Mouse (Mus musculus) stomach, postnatal 0 days (tissue): Measurements from ENCODE around the gene Thegl. TPM values are rescaled to one million over a fixed set of nuclear protein-coding genes. Genes with fewer than 3 reads are reported as not detected.

Experiments used
- ATAC-seq: fragments of 200-750 bp; cut with Nextera tagmentation; 2 replicates; pipeline ENCODE4 v1.8.0; 2017; ENCODE audit not compliant: low FRiP score, low TSS enrichment
- DNase-seq: peaks from one replicate; pipeline ENCODE4 v3.0.0-alpha.2; 2016; ENCODE audit warnings: low spot score
- H3K27ac ChIP-seq: fragments of 300-500 bp; sonication (generic); replicated peaks from 2 replicates; pipeline ENCODE4 v1.5.1; 2014; ENCODE audit warnings: mild to moderate bottlenecking, control low read depth
- H3K27me3 ChIP-seq: fragments of 300-500 bp; sonication (generic); 2 replicates; pipeline ENCODE4 v1.6.1; 2014; ENCODE audit warnings: low read length; ENCODE audit not compliant: control insufficient read depth, insufficient read depth
- H3K36me3 ChIP-seq: fragments of 300-500 bp; sonication (generic); 2 replicates; pipeline ENCODE4 v1.6.1; 2014; ENCODE audit warnings: low read length, mixed read lengths; ENCODE audit not compliant: control insufficient read depth, insufficient read depth
- H3K4me1 ChIP-seq: fragments of 300-500 bp; sonication (generic); replicated peaks from 2 replicates; pipeline ENCODE4 v1.6.1; 2014; ENCODE audit warnings: antibody characterized with exemption; ENCODE audit not compliant: control insufficient read depth, insufficient read depth
- H3K4me2 ChIP-seq: fragments of 300-500 bp; sonication (generic); replicated peaks from 2 replicates; pipeline ENCODE4 v1.6.1; 2014; ENCODE audit warnings: low read depth, mild to moderate bottlenecking, control low read depth, moderate library complexity
- H3K4me3 ChIP-seq: fragments of 300-500 bp; sonication (generic); 2 replicates; pipeline ENCODE4 v1.5.1; 2014; ENCODE audit warnings: low read depth, low read length, control low read depth
- H3K9ac ChIP-seq: fragments of 300-500 bp; sonication (generic); 2 replicates; pipeline ENCODE4 v1.6.1; 2014; ENCODE audit warnings: mild to moderate bottlenecking, low read length, control low read depth, mixed read lengths
- H3K9me3 ChIP-seq: fragments of 300-500 bp; sonication (generic); 2 replicates; pipeline ENCODE4 v1.6.1; 2016; ENCODE audit warnings: low read length; ENCODE audit not compliant: control insufficient read depth
- CTCF ChIP-seq: IDR thresholded peaks from 2 replicates; pipeline ENCODE4 v1.5.1; 2016; ENCODE audit warnings: antibody characterized with exemption, low read depth, mild to moderate bottlenecking, moderate library complexity
- EP300 ChIP-seq: optimal IDR thresholded peaks from 2 replicates; pipeline ENCODE3; 2016; ENCODE audit warnings: antibody characterized with exemption
- WGBS: fragments of 180-500 bp; shearing (Covaris S2); extraction: QIAGEN DNeasy Blood & Tissue Kit; methylation state at CpG from one replicate; pipeline ENCODE4 v1.1.7; 2014; 5-methylcytosine and 5-hydroxymethylcytosine counted together
- polyA plus RNA-seq: library from polyadenylated mRNA; unstranded; fragments of >200 nt; fragmentation: Nextera tagmentation; extraction: Ambion mirVana; gene quantifications from 2 replicates; pipeline ENCODE4 v1.2.1, GENCODE M21; 2015

Gene Thegl
- polyA plus RNA-seq, 1 experiment from 2014 or later = 0.08 TPM

DNA sequence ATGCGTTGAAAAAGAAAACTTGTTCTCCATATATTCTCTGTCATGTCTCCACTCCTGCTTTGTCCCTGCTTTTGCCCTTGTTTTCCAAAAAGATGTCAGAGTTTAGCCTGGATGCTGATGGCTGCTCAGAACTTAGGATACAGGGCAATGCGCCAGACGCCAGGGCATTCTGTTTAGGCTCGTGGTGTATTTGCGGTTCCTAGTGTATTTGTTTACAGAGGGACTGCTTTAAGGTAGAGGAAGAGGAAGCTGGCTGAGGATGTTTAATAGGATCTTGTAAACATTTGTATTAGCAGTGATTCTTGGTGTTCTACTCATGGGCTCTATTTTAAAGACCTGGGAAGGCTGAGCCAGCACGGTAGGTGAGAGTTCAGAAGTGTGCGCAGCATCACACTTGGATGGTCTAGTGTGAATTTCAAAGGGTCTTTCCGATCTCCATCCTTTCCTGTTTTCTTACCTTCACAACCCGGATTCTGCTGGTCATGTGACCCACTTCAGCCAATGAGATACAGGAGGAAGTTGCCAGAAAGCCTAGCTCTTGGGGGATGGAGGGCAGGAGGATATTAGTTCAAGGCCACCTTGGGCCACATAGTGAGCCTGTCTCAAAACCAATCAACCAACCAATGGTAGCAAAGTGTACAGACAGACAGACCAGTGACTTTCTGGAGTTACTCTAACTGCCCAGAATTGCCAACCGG lies 70.1 kb downstream of the Thegl start:
- H3K4me2 ChIP-seq = no peak overlapping the region
- no peak overlapping the region for H3K27ac ChIP-seq
- no peak for DNase-seq
- no peak for ATAC-seq
- no peaks in the 10 kb centered on the region for H3K36me3 ChIP-seq
- no peaks in the 10 kb centered on the region for H3K4me1 ChIP-seq
- no peaks in the 10 kb centered on the region for H3K9me3 ChIP-seq
- TF ChIP-seq EP300 (no peak), CTCF (no peak)
- WGBS = 62% methylated on average over 10 of the region's 10 CpGs
- H3K9ac ChIP-seq = no peak overlapping the region
- no peak overlapping the region for H3K4me3 ChIP-seq
- H3K27me3 ChIP-seq = no peaks in the 10 kb centered on the region

DNA sequence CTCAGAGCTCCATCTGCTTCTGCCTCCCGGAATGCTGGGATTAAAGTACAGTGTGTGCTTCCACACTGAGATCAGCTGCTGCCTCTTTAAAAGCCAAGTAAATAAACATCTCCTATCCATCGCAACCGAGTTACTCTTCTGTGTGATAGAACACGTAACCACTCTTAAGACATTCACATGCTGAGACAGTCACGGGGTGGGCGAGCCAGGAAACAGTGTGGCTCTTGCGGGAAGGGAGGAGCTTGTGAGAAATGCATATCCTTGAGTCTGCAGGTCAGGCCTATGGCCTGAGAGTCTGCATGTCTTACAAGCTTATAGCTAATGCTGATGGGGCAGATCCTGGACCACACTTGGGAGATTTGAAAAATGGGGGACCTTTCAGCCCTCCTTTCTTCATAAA lies 70.7 kb downstream of the Thegl start:
- Histone ChIP-seq H3K36me3 (no peaks in the 10 kb centered on the region), H3K4me3 (no peak overlapping the region), H3K27ac (no peak overlapping the region), H3K9me3 (no peaks in the 10 kb centered on the region), H3K4me1 (no peaks in the 10 kb centered on the region), H3K4me2 (no peak overlapping the region), H3K9ac (no peak overlapping the region), H3K27me3 (no peaks in the 10 kb centered on the region)
- DNase-seq (no peak), ATAC-seq (no peak)
- WGBS = 69% methylated on average over 7 of the region's 7 CpGs
- no peak for TF ChIP-seq EP300
- TF ChIP-seq CTCF = no peak

DNA sequence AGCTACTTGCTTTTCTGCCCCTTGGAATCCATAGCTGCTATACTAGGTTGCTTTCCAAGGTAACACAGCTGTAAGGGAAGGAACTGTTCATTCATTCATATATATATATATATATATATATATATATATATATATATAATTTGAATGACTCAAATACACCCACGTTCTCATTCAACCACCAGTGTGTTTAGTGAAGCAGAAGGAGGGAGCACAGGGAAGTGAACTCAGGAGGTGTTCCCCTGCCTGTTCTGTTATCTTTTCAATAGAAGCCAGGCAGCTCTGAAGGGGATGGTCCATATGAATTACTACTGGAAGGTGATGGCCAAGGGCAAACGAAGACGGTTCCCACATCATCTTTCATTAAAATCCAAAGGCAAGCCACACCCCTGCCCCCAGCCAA lies 71.3 kb downstream of the Thegl start:
- no peaks in the 10 kb centered on the region for H3K36me3 ChIP-seq
- ATAC-seq (no peak), DNase-seq (no peak)
- no peak overlapping the region for H3K4me2 ChIP-seq
- WGBS = 81% methylated on average over 3 of the region's 3 CpGs
- H3K27ac ChIP-seq = no peak overlapping the region
- TF ChIP-seq EP300 = no peak
- no peak for TF ChIP-seq CTCF
- H3K9ac ChIP-seq = no peak overlapping the region
- H3K27me3 ChIP-seq = no peaks in the 10 kb centered on the region
- H3K4me1 ChIP-seq = no peaks in the 10 kb centered on the region
- H3K9me3 ChIP-seq = no peaks in the 10 kb centered on the region
- no peak overlapping the region for H3K4me3 ChIP-seq

DNA sequence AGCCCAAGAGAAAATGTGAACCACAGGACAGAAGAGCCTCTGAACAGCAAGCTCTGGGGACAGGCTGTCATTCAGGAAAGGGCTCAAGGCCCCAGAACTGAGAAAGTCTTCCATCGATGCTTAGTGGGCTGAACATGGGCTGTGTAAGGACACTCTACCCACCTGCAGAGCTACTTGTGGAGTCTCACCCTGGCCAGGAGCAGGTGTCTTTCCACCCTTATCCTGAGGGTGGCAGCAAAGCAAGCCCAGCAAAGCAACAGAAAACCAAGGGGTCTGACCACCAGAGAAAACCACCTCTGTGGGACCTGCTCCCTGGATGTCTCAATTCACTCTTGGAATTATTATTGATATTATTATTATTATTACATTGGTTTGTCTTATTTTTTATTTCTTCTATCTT lies 73.5 kb downstream of the Thegl start:
- DNase-seq = peak; percentile 59
- Histone ChIP-seq H3K27ac (no peak overlapping the region), H3K9me3 (no peaks in the 10 kb centered on the region), H3K27me3 (no peaks in the 10 kb centered on the region), H3K9ac (no peak overlapping the region), H3K4me2 (no peak overlapping the region), H3K4me3 (no peak overlapping the region), H3K36me3 (no peaks in the 10 kb centered on the region), H3K4me1 (no peaks in the 10 kb centered on the region)
- ATAC-seq = no peak
- TF ChIP-seq CTCF (peak; percentile 85), EP300 (no peak)
- 46% methylated on average over 1 of the region's 1 CpGs for WGBS

DNA sequence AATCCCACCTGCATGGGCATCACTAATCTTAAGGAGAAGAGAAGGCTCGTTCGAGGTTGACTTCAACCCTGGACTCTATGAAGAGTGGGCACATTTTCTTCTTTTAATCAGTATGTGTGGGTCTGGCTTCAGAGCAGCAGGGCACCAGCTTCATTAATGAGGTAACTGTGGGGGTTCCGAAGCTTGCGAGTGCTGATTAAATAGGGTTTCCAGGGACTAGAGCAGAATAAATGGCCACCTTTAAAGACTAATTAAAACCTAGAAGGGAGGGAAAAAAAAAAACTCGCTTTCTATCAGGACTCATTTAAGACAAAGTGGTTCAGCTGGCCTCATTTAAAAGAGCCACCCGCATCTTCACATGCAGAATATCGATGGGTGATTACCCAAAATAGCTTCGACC lies 74.1 kb downstream of the Thegl start:
- TF ChIP-seq CTCF (no peak), EP300 (no peak)
- no peak for ATAC-seq
- WGBS = 86% methylated on average over 8 of the region's 8 CpGs

DNA sequence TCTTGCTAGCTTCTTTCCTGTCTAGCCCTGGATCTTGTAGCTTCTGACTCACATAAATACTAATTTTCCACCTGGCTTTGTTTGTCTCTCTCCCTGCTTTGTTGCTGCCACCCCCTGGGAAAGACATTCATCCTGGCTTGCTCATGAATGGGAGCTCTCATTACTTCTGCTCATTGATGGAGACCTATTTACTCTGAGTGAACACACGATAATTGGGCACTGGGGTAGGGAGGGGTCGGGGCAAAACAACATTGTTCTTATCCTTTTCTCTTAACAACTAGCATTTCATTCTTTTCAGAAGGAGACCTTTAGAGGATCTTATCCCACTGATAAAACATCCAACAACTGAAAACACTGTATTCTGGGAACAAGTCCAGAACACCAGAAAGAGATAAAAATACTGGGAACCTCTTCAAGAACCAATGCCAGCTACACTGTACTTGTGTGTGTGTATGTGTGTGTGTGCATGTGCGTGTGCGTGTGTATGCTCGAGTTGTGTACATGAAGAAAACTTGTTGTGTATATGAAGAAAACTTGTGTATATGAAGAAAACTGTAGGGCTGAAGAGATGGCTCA lies 74.8 kb downstream of the Thegl start:
- DNase-seq = no peak
- no peak overlapping the region for H3K4me2 ChIP-seq
- 56% methylated on average over 5 of the region's 5 CpGs for WGBS

More for the DNA sequence above, 74.1 kb downstream of the Thegl start:
- Histone ChIP-seq H3K4me1 (no peaks in the 10 kb centered on the region), H3K9ac (no peak overlapping the region), H3K27me3 (no peaks in the 10 kb centered on the region), H3K4me2 (no peak overlapping the region), H3K27ac (no peak overlapping the region), H3K36me3 (no peaks in the 10 kb centered on the region), H3K9me3 (no peaks in the 10 kb centered on the region), H3K4me3 (no peak overlapping the region)
- no peak for DNase-seq

More for the DNA sequence above, 74.8 kb downstream of the Thegl start:
- Histone ChIP-seq H3K9ac (no peak overlapping the region), H3K27me3 (no peaks in the 10 kb centered on the region), H3K4me1 (no peaks in the 10 kb centered on the region), H3K27ac (no peak overlapping the region), H3K4me3 (no peak overlapping the region), H3K9me3 (no peaks in the 10 kb centered on the region), H3K36me3 (no peaks in the 10 kb centered on the region)
- TF ChIP-seq CTCF (no peak), EP300 (no peak)
- no peak for ATAC-seq
